Mouse (Mus musculus) intestine, postnatal 0 days (tissue): Measurements from ENCODE around the gene Rhoh. TPM values are rescaled to one million over a fixed set of nuclear protein-coding genes. Genes with fewer than 3 reads are reported as not detected.
A peak's percentile ranks its signal among the peaks of the same experiment; 100 is the strongest.

Experiments used
- ATAC-seq: fragments of 200-750 bp; cut with Nextera tagmentation; 2 replicates; pipeline ENCODE4 v1.8.0; 2017; ENCODE audit warnings: mild to moderate bottlenecking, moderate TSS enrichment, moderate library complexity
- H3K27ac ChIP-seq: fragments of 300-500 bp; sonication (generic); 2 replicates; pipeline ENCODE4 v1.5.1; 2014; ENCODE audit warnings: mild to moderate bottlenecking, low read depth, low read length, moderate library complexity
- H3K27me3 ChIP-seq: fragments of 300-500 bp; sonication (generic); replicated peaks from 2 replicates; pipeline ENCODE4 v1.6.1; 2014; ENCODE audit warnings: low read length, mixed read lengths; ENCODE audit not compliant: control insufficient read depth, insufficient read depth
- H3K36me3 ChIP-seq: fragments of 300-500 bp; sonication (generic); 2 replicates; pipeline ENCODE4 v1.6.1; 2014; ENCODE audit warnings: mild to moderate bottlenecking, moderate library complexity; ENCODE audit not compliant: control insufficient read depth, insufficient read depth
- H3K4me1 ChIP-seq: fragments of 300-500 bp; sonication (generic); replicated peaks from 2 replicates; pipeline ENCODE4 v1.6.1; 2014; ENCODE audit warnings: antibody characterized with exemption, low read length, mixed read lengths; ENCODE audit not compliant: control insufficient read depth, insufficient read depth
- H3K4me2 ChIP-seq: fragments of 300-500 bp; sonication (generic); replicated peaks from 2 replicates; pipeline ENCODE4 v1.6.1; 2014; ENCODE audit warnings: low read depth, mild to moderate bottlenecking, moderate library complexity
- H3K4me3 ChIP-seq: fragments of 300-500 bp; sonication (generic); 2 replicates; pipeline ENCODE4 v1.5.1; 2014; ENCODE audit warnings: low read depth, low read length
- H3K9ac ChIP-seq: fragments of 300-500 bp; sonication (generic); 2 replicates; pipeline ENCODE4 v1.6.1; 2014; ENCODE audit warnings: mild to moderate bottlenecking, low read depth, low read length
- H3K9me3 ChIP-seq: fragments of 300-500 bp; sonication (generic); 2 replicates; pipeline ENCODE4 v1.6.1; 2016; ENCODE audit warnings: mixed run types; ENCODE audit not compliant: control insufficient read depth
- CTCF ChIP-seq: sonication (generic); IDR thresholded peaks from 2 replicates; pipeline ENCODE4 v1.5.1; 2016; ENCODE audit warnings: low read depth, mild to moderate bottlenecking, control low read depth, antibody characterized with exemption, moderate library complexity
- WGBS: fragments of 180-500 bp; shearing (Covaris S2); extraction: QIAGEN DNeasy Blood & Tissue Kit; methylation state at CpG from one replicate; pipeline ENCODE4 v1.1.7; 2014; 5-methylcytosine and 5-hydroxymethylcytosine counted together
- polyA plus RNA-seq: library from polyadenylated mRNA; unstranded; fragments of >200 nt; fragmentation: Nextera tagmentation; extraction: Ambion mirVana; gene quantifications from 2 replicates; pipeline ENCODE4 v1.2.1, GENCODE M21; 2015

The Rhoh gene
- polyA plus RNA-seq, 1 experiment from 2014 or later = 0.82 TPM

- H3K4me2 ChIP-seq = no peak overlapping the region
- no peak for ATAC-seq
- H3K4me1 ChIP-seq = no peaks in the 10 kb centered on the region
- H3K9me3 ChIP-seq = no peaks in the 10 kb centered on the region
- no peak overlapping the region for H3K27ac ChIP-seq
- TF ChIP-seq CTCF = peak; percentile 17; the same call in 1 of the 2 replicates
- H3K27me3 ChIP-seq = no peaks in the 10 kb centered on the region
- no peak overlapping the region for H3K9ac ChIP-seq
- 86% methylated on average over 11 of the region's 11 CpGs for WGBS
- H3K36me3 ChIP-seq = peaks cover 7% of the 10 kb centered on the region; the same call in 1 of the 2 replicates
- H3K4me3 ChIP-seq = no peak overlapping the region
Observed at GRCm38 (mm10) chr5:65831917-65832618, 28.9 kb upstream of the Rhoh start.

DNA sequence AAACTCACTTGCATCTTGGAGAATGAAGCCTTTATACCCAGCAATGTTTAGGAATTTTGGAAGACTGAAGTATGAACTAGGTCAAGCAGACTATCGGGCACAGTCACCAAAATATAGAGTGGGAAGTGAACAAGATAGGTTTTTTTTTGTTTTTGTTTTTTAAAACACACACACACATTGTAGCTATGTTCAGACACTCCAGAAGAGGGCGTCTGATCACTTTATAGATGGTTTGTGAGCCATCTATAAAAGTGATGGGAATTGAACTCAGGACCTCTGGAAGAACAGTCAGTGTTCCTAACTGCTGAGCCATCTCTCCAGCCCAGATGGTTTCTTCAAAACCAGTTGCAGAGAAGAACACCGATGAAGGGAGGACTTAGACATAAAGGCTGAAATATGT, 27.9 kb upstream of the Rhoh start:
- no peaks in the 10 kb centered on the region for H3K4me1 ChIP-seq
- H3K9ac ChIP-seq = no peak overlapping the region
- H3K36me3 ChIP-seq = peaks cover 7% of the 10 kb centered on the region; the same call in 1 of the 2 replicates
- no peak for TF ChIP-seq CTCF
- no peaks in the 10 kb centered on the region for H3K9me3 ChIP-seq
- no peak for ATAC-seq
- no peak overlapping the region for H3K4me2 ChIP-seq
- H3K4me3 ChIP-seq = no peak overlapping the region
- no peaks in the 10 kb centered on the region for H3K27me3 ChIP-seq
- WGBS = 85% methylated on average over 3 of the region's 3 CpGs
- no peak overlapping the region for H3K27ac ChIP-seq

- H3K4me3 ChIP-seq = no peak overlapping the region
- no peaks in the 10 kb centered on the region for H3K4me1 ChIP-seq
- WGBS = 88% methylated on average over 8 of the region's 8 CpGs
- no peaks in the 10 kb centered on the region for H3K27me3 ChIP-seq
- H3K9ac ChIP-seq = no peak overlapping the region
- no peak overlapping the region for H3K27ac ChIP-seq
- ATAC-seq = no peak
- TF ChIP-seq CTCF = no peak
- H3K4me2 ChIP-seq = no peak overlapping the region
- no peaks in the 10 kb centered on the region for H3K9me3 ChIP-seq
- H3K36me3 ChIP-seq = peaks cover 7% of the 10 kb centered on the region; the same call in 1 of the 2 replicates
Observed at GRCm38 (mm10) chr5:65833766-65834498, 27.1 kb upstream of the Rhoh start.

DNA sequence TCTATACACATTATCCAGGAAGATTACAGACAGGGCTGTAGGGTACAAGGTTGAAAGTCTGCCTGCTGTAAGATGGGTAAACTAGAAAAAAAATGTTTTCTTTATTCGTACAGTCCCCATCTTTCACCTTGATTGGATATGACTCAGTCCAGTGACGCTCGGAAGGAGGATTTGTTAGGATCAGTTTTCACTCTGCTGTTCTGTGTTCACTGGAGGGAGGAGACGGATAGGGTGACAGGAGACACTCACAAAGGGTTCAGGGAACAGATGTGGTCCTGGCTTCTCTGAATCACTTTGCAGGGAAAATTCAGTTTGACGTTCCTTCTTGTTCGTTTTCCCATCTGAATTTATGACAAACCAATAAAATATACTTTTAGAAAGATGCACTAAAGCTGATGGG, 23.0 kb upstream of the Rhoh start:
- WGBS = 68% methylated on average over 6 of the region's 6 CpGs
- H3K4me1 ChIP-seq = no peaks in the 10 kb centered on the region
- no peaks in the 10 kb centered on the region for H3K27me3 ChIP-seq
- 0 out of 2 replicates have a peak, but pooled peaks cover 4% of the 10 kb centered on the region for H3K36me3 ChIP-seq
- no peak for ATAC-seq
- TF ChIP-seq CTCF = no peak
- H3K9ac ChIP-seq = no peak overlapping the region
- no peak overlapping the region for H3K27ac ChIP-seq
- no peak overlapping the region for H3K4me2 ChIP-seq
- H3K9me3 ChIP-seq = no peaks in the 10 kb centered on the region
- H3K4me3 ChIP-seq = no peak overlapping the region

GRCm38 (mm10) chr5:65842947-65843346, 18.1 kb upstream of the Rhoh start:
- 95% methylated on average over 7 of the region's 7 CpGs for WGBS
- H3K27ac ChIP-seq = no peak overlapping the region
- no peaks in the 10 kb centered on the region for H3K36me3 ChIP-seq
- no peak overlapping the region for H3K9ac ChIP-seq
- no peaks in the 10 kb centered on the region for H3K27me3 ChIP-seq
- H3K4me1 ChIP-seq = no peaks in the 10 kb centered on the region
- no peak for TF ChIP-seq CTCF
- no peak overlapping the region for H3K4me2 ChIP-seq
- no peaks in the 10 kb centered on the region for H3K9me3 ChIP-seq
- no peak overlapping the region for H3K4me3 ChIP-seq
- no peak for ATAC-seq

GRCm38 (mm10) chr5:65846534-65846933, 14.5 kb upstream of the Rhoh start:
- 89% methylated on average over 8 of the region's 8 CpGs for WGBS
- Histone ChIP-seq H3K27ac (no peak overlapping the region), H3K4me3 (no peak overlapping the region), H3K9me3 (no peaks in the 10 kb centered on the region), H3K27me3 (no peaks in the 10 kb centered on the region), H3K4me1 (0 out of 2 replicates have a peak, but pooled peaks cover 2% of the 10 kb centered on the region), H3K9ac (no peak overlapping the region), H3K36me3 (no peaks in the 10 kb centered on the region), H3K4me2 (no peak overlapping the region)
- TF ChIP-seq CTCF = no peak
- no peak for ATAC-seq
